Comparison of ENCODE assay signal across 19 mouse cellular contexts in genomic region chr16:84546059-84546458, GRCm38 (mm10). TPM values are rescaled to one million over a fixed set of nuclear protein-coding genes. Genes with fewer than 3 reads are reported as not detected.
DNase-seq lines count a peak whose midpoint lies in the region; ATAC-seq and TF ChIP-seq lines count a peak whose summit lies in the region.
"Had no signal": no experiment of that assay in that cellular context is flagged by ENCODE, and none has a peak within 500 bp of the region (broad histone marks: within the 10 kb centered on the region; RNA-seq: fewer than 3 reads in every experiment).

No protein-coding gene starts in this region.

- no peaks in the 10 kb centered on the region for H3K27me3 ChIP-seq in lung, embryonic 14.5 days (ENCODE audit: insufficient read depth, low read length)
- no peaks in the 10 kb centered on the region for H3K27me3 ChIP-seq in G1E (ENCODE audit: insufficient read depth, low read length)
- H3K27me3 ChIP-seq: embryonic facial prominence, embryonic 15.5 days; forebrain, embryonic 12.5 days; liver, embryonic 13.5 days had no signal

- TF ChIP-seq POLR2A in lung, adult 2 months (IDR thresholded peaks at IDR 0.05; ENCODE audit: borderline replicate concordance, extremely low read depth, low read depth, low read length), result no peak

- 83% methylated on average over 4 of the region's 4 CpGs for WGBS in lung, embryonic 14.5 days
- WGBS in lung, adult 2 months, result 85% methylated on average over 4 of the region's 4 CpGs

- no peak for ATAC-seq in lung, embryonic 14.5 days (ENCODE audit: insufficient read depth)
- peak; percentile 70 for ATAC-seq in CD4-positive, CD25-positive, alpha-beta regulatory T cell, adult 4 months
- ATAC-seq in G1E (ENCODE audit: extremely low read depth, insufficient number of reproducible peaks, low FRiP score, poor library complexity, severe bottlenecking), result 0 out of 2 replicates have a peak, but pooled peaks have one; percentile 5
- ATAC-seq in granulocyte monocyte progenitor cell, adult 5-6 weeks (replicated peaks; ENCODE audit: poor library complexity, severe bottlenecking), result peak; percentile 58
- ATAC-seq: midbrain, embryonic 16.5 days had no signal

- peak; percentile 30; the same call in 1 of the 2 replicates for TF ChIP-seq CTCF in lung, embryonic 14.5 days (IDR thresholded peaks at IDR 0.05; ENCODE audit: low read depth)
- TF ChIP-seq CTCF in lung, adult 2 months (IDR thresholded peaks at IDR 0.05; ENCODE audit: insufficient read depth, low read length), result no peak
- TF ChIP-seq CTCF in G1E (IDR thresholded peaks at IDR 0.05; ENCODE audit: low read depth, low read length), result no peak

- no peak overlapping the region for H3K4me3 ChIP-seq in lung, embryonic 14.5 days (ENCODE audit: low read depth, low read length)
- no peak overlapping the region for H3K4me3 ChIP-seq in lung, adult 2 months (replicated peaks; ENCODE audit: extremely low read depth, low read depth, low read length)
- H3K4me3 ChIP-seq in G1E (ENCODE audit: low read depth, low read length), result no peak overlapping the region
- H3K4me3 ChIP-seq: embryonic facial prominence, embryonic 15.5 days; forebrain, embryonic 12.5 days; hindbrain, embryonic 10.5 days; liver, embryonic 13.5 days had no signal

- DNase-seq in lung, embryonic 14.5 days, result no peak
- DNase-seq in lung, adult 2 months, result no peak
- no peak for DNase-seq in G1E (ENCODE audit: low spot score)
- DNase-seq in frontal cortex, postnatal 36 days (ENCODE audit: low spot score in 2 of 2), result no peak
- DNase-seq in adrenal gland, adult 8-10 months, result no peak
- DNase-seq: cerebellum, adult 18-20 months; kidney, postnatal 14 days; liver, embryonic 13.5 days had no signal

- no peaks in the 10 kb centered on the region for H3K36me3 ChIP-seq in lung, embryonic 14.5 days (ENCODE audit: insufficient read depth)
- no peaks in the 10 kb centered on the region for H3K36me3 ChIP-seq in G1E (replicated peaks)
- H3K36me3 ChIP-seq: embryonic facial prominence, embryonic 15.5 days; forebrain, embryonic 12.5 days; hindbrain, embryonic 10.5 days; liver, embryonic 13.5 days had no signal

- H3K4me2 ChIP-seq in lung, embryonic 14.5 days, result no peak overlapping the region
- H3K4me2 ChIP-seq: embryonic facial prominence, embryonic 15.5 days; forebrain, embryonic 12.5 days; liver, embryonic 13.5 days had no signal

- no peak overlapping the region for H3K27ac ChIP-seq in lung, embryonic 14.5 days (ENCODE audit: low read depth)
- H3K27ac ChIP-seq: embryonic facial prominence, embryonic 15.5 days; forebrain, embryonic 12.5 days; hindbrain, embryonic 10.5 days; liver, embryonic 13.5 days had no signal

- no peaks in the 10 kb centered on the region for H3K9me3 ChIP-seq in lung, embryonic 14.5 days (ENCODE audit: low read depth, low read length)
- H3K9me3 ChIP-seq in G1E (replicated peaks), result peaks cover 26% of the 10 kb centered on the region
- H3K9me3 ChIP-seq: embryonic facial prominence, embryonic 15.5 days; forebrain, embryonic 12.5 days; hindbrain, embryonic 10.5 days; liver, embryonic 13.5 days had no signal

- no peak overlapping the region for H3K9ac ChIP-seq in lung, embryonic 14.5 days
- H3K9ac ChIP-seq: embryonic facial prominence, embryonic 15.5 days; forebrain, embryonic 12.5 days; liver, embryonic 13.5 days had no signal

- no peaks in the 10 kb centered on the region for H3K4me1 ChIP-seq in lung, embryonic 14.5 days (ENCODE audit: insufficient read depth)
- no peaks in the 10 kb centered on the region for H3K4me1 ChIP-seq in lung, adult 2 months (ENCODE audit: control insufficient read depth, insufficient read depth, low read length)
- no peaks in the 10 kb centered on the region for H3K4me1 ChIP-seq in G1E (ENCODE audit: insufficient read depth, low read depth, low read length)
- H3K4me1 ChIP-seq: embryonic facial prominence, embryonic 15.5 days; forebrain, embryonic 12.5 days; hindbrain, embryonic 10.5 days; liver, embryonic 13.5 days had no signal

RNA-seq across cellular contexts. Expression of gene A730009L09Rik, which starts 31.1 kb away (rescaled TPM):
- not detected in 2 replicates for polyA plus RNA-seq in lung, embryonic 14.5 days (2014; fragmentation: Nextera tagmentation; extraction: Ambion mirVana)
- not detected in 2 replicates for polyA plus RNA-seq in lung, adult 2 months (2012; rRNA removed)
- polyA plus RNA-seq in CD4-positive, CD25-positive, alpha-beta regulatory T cell, adult 4 months (2017; shearing (Covaris generic)), result not detected
- total RNA-seq in G1E (2014; fragmentation: Nextera tagmentation) (not detected in 2 replicates), G1E (2017) (0.06 and 0.11 TPM in 2 replicates)
- not detected in 2 replicates for polyA plus RNA-seq in G1E (2012)
- total RNA-seq in granulocyte monocyte progenitor cell, adult 5-6 weeks (2014; fragmentation: Nextera tagmentation), result not detected in 2 replicates
- not detected in 2 replicates for total RNA-seq in granulocyte monocyte progenitor cell, adult 5-6 weeks (2017)
- not detected for total RNA-seq in adrenal gland, adult 8-10 months (2022)
- total RNA-seq: ES-E14 had no signal
- polyA plus RNA-seq: embryonic facial prominence, embryonic 15.5 days; forebrain, embryonic 12.5 days; gonadal fat pad, adult 2 months; heart, embryonic 14.5 days; hindbrain, embryonic 10.5 days; intestine, embryonic 14.5 days; liver, embryonic 13.5 days; neural tube, embryonic 11.5 days had no signal
